Mouse (Mus musculus): ENCODE measurements at regions not wholly inside any gene's neighbourhood (a gene's known extent, or its start where the extent isn't known, plus 50 kb on each side); places are given as distances from the start of the nearest gene placed in this dataset.

- H3K27ac ChIP-seq (replicated peaks): no peak overlapping the region
- H3K27me3 ChIP-seq: no peaks in the 10 kb centered on the region
- peaks cover 23% of the 10 kb centered on the region; the same call in 1 of the 2 replicates for H3K4me1 ChIP-seq
- H3K9me3 ChIP-seq (replicated peaks): no peaks in the 10 kb centered on the region
- 60% methylated on average over 4 of the region's 4 CpGs for WGBS
- no peaks in the 10 kb centered on the region for H3K36me3 ChIP-seq
- H3K4me2 ChIP-seq (replicated peaks): no peak overlapping the region
- no peak overlapping the region for H3K9ac ChIP-seq
- H3K4me3 ChIP-seq (replicated peaks): no peak overlapping the region
- ATAC-seq (ENCODE audit: insufficient number of reproducible peaks, low FRiP score, low TSS enrichment, low read depth): no peak
These were observed 204.1 kb upstream of the Daam1 start for GRCm38 (mm10) chr12:71626801-71627200.

- Histone ChIP-seq H3K4me1 (peaks cover 23% of the 10 kb centered on the region; the same call in 1 of the 2 replicates), H3K4me3 (replicated peaks) (no peak overlapping the region), H3K4me2 (replicated peaks) (no peak overlapping the region), H3K27ac (replicated peaks) (no peak overlapping the region), H3K27me3 (no peaks in the 10 kb centered on the region), H3K36me3 (no peaks in the 10 kb centered on the region), H3K9ac (no peak overlapping the region), H3K9me3 (replicated peaks) (no peaks in the 10 kb centered on the region)
- WGBS: 67% methylated on average over 17 of the region's 17 CpGs
- no peak for ATAC-seq (ENCODE audit: insufficient number of reproducible peaks, low FRiP score, low TSS enrichment, low read depth)
These were observed 203.2 kb upstream of the Daam1 start for GRCm38 (mm10) chr12:71627421-71628339.

GRCm38 (mm10) chr12:71628340-71628738 lies 202.5 kb upstream of the Daam1 start:
- WGBS: 43% methylated on average over 5 of the region's 5 CpGs
- Histone ChIP-seq H3K9me3 (replicated peaks) (no peaks in the 10 kb centered on the region), H3K27ac (replicated peaks) (no peak overlapping the region), H3K36me3 (no peaks in the 10 kb centered on the region), H3K27me3 (no peaks in the 10 kb centered on the region), H3K4me3 (replicated peaks) (no peak overlapping the region), H3K4me2 (replicated peaks) (no peak overlapping the region), H3K9ac (no peak overlapping the region), H3K4me1 (peaks cover 23% of the 10 kb centered on the region; the same call in 1 of the 2 replicates)
- ATAC-seq (ENCODE audit: insufficient number of reproducible peaks, low FRiP score, low TSS enrichment, low read depth): no peak

- H3K4me1 ChIP-seq: peaks cover 23% of the 10 kb centered on the region; the same call in 1 of the 2 replicates
- ATAC-seq (ENCODE audit: insufficient number of reproducible peaks, low FRiP score, low TSS enrichment, low read depth): no peak
- no peak overlapping the region for H3K27ac ChIP-seq (replicated peaks)
- H3K36me3 ChIP-seq: no peaks in the 10 kb centered on the region
- H3K27me3 ChIP-seq: no peaks in the 10 kb centered on the region
- H3K9me3 ChIP-seq (replicated peaks): no peaks in the 10 kb centered on the region
- H3K9ac ChIP-seq: no peak overlapping the region
- WGBS: 85% methylated on average over 10 of the region's 10 CpGs
- no peak overlapping the region for H3K4me2 ChIP-seq (replicated peaks)
- no peak overlapping the region for H3K4me3 ChIP-seq (replicated peaks)
These were observed 202.1 kb upstream of the Daam1 start for GRCm38 (mm10) chr12:71628796-71629195.

- ATAC-seq (ENCODE audit: insufficient number of reproducible peaks, low FRiP score, low TSS enrichment, low read depth): no peak
These were observed 200.5 kb upstream of the Daam1 start for GRCm38 (mm10) chr12:71630386-71630785.

GRCm38 (mm10) chr12:71636300-71636699 lies 194.6 kb upstream of the Daam1 start:
- no peak overlapping the region for H3K9ac ChIP-seq
- H3K4me1 ChIP-seq: no peaks in the 10 kb centered on the region
- no peaks in the 10 kb centered on the region for H3K36me3 ChIP-seq
- no peak overlapping the region for H3K4me3 ChIP-seq (replicated peaks)
- H3K9me3 ChIP-seq (replicated peaks): no peaks in the 10 kb centered on the region
- H3K27ac ChIP-seq (replicated peaks): no peak overlapping the region
- H3K27me3 ChIP-seq: no peaks in the 10 kb centered on the region
- no peak overlapping the region for H3K4me2 ChIP-seq (replicated peaks)
- WGBS: 79% methylated on average over 6 of the region's 6 CpGs
- no peak for ATAC-seq (ENCODE audit: insufficient number of reproducible peaks, low FRiP score, low TSS enrichment, low read depth)

More at GRCm38 (mm10) chr12:71630386-71630785, 200.5 kb upstream of the Daam1 start:
- WGBS: 90% methylated on average over 3 of the region's 3 CpGs
- Histone ChIP-seq H3K27me3 (no peaks in the 10 kb centered on the region), H3K27ac (replicated peaks) (no peak overlapping the region), H3K9me3 (replicated peaks) (no peaks in the 10 kb centered on the region), H3K36me3 (no peaks in the 10 kb centered on the region), H3K4me3 (replicated peaks) (no peak overlapping the region), H3K4me1 (peaks cover 17% of the 10 kb centered on the region; the same call in 1 of the 2 replicates), H3K9ac (no peak overlapping the region), H3K4me2 (replicated peaks) (no peak overlapping the region)

- Histone ChIP-seq H3K4me3 (replicated peaks) (no peak overlapping the region), H3K27me3 (no peaks in the 10 kb centered on the region), H3K27ac (replicated peaks) (no peak overlapping the region), H3K4me1 (no peaks in the 10 kb centered on the region), H3K9ac (no peak overlapping the region), H3K4me2 (replicated peaks) (no peak overlapping the region), H3K36me3 (no peaks in the 10 kb centered on the region), H3K9me3 (replicated peaks) (no peaks in the 10 kb centered on the region)
- ATAC-seq (ENCODE audit: insufficient number of reproducible peaks, low FRiP score, low TSS enrichment, low read depth): no peak
- WGBS: 78% methylated on average over 3 of the region's 3 CpGs
These were observed 193.6 kb upstream of the Daam1 start for GRCm38 (mm10) chr12:71637248-71637647.

- WGBS: 67% methylated on average over 8 of the region's 8 CpGs
- H3K4me1 ChIP-seq: peaks cover 3% of the 10 kb centered on the region; the same call in 1 of the 2 replicates
- H3K9ac ChIP-seq: no peak overlapping the region
- H3K9me3 ChIP-seq (replicated peaks): no peaks in the 10 kb centered on the region
- no peak for ATAC-seq (ENCODE audit: insufficient number of reproducible peaks, low FRiP score, low TSS enrichment, low read depth)
- no peak overlapping the region for H3K4me2 ChIP-seq (replicated peaks)
- no peak overlapping the region for H3K27ac ChIP-seq (replicated peaks)
- H3K4me3 ChIP-seq (replicated peaks): no peak overlapping the region
- no peaks in the 10 kb centered on the region for H3K36me3 ChIP-seq
- no peaks in the 10 kb centered on the region for H3K27me3 ChIP-seq
These were observed 192.6 kb upstream of the Daam1 start for GRCm38 (mm10) chr12:71638246-71638645.

GRCm38 (mm10) chr12:71640058-71640501 lies 190.8 kb upstream of the Daam1 start:
- H3K27me3 ChIP-seq: no peaks in the 10 kb centered on the region
- no peaks in the 10 kb centered on the region for H3K9me3 ChIP-seq (replicated peaks)
- no peak overlapping the region for H3K4me3 ChIP-seq (replicated peaks)
- no peak for ATAC-seq (ENCODE audit: insufficient number of reproducible peaks, low FRiP score, low TSS enrichment, low read depth)
- WGBS: 60% methylated on average over 10 of the region's 10 CpGs
- H3K4me2 ChIP-seq (replicated peaks): no peak overlapping the region
- H3K9ac ChIP-seq: no peak overlapping the region
- H3K27ac ChIP-seq (replicated peaks): no peak overlapping the region
- no peaks in the 10 kb centered on the region for H3K36me3 ChIP-seq
- H3K4me1 ChIP-seq: peaks cover 9% of the 10 kb centered on the region; the same call in 1 of the 2 replicates

GRCm38 (mm10) chr12:71641486-71641885 lies 189.4 kb upstream of the Daam1 start:
- ATAC-seq (ENCODE audit: insufficient number of reproducible peaks, low FRiP score, low TSS enrichment, low read depth): no peak
- Histone ChIP-seq H3K36me3 (no peaks in the 10 kb centered on the region), H3K4me3 (replicated peaks) (no peak overlapping the region), H3K9me3 (replicated peaks) (no peaks in the 10 kb centered on the region), H3K27me3 (no peaks in the 10 kb centered on the region), H3K4me1 (peaks cover 9% of the 10 kb centered on the region; the same call in 1 of the 2 replicates), H3K4me2 (replicated peaks) (no peak overlapping the region), H3K27ac (replicated peaks) (no peak overlapping the region), H3K9ac (no peak overlapping the region)
- 73% methylated on average over 2 of the region's 2 CpGs for WGBS

GRCm38 (mm10) chr12:71642797-71643337 lies 188.0 kb upstream of the Daam1 start:
- H3K4me3 ChIP-seq (replicated peaks): no peak overlapping the region
- no peak overlapping the region for H3K27ac ChIP-seq (replicated peaks)
- H3K36me3 ChIP-seq: no peaks in the 10 kb centered on the region
- no peak; the same call in 1 of the 2 replicates for ATAC-seq (ENCODE audit: insufficient number of reproducible peaks, low FRiP score, low TSS enrichment, low read depth)
- H3K27me3 ChIP-seq: no peaks in the 10 kb centered on the region
- peaks cover 9% of the 10 kb centered on the region; the same call in 1 of the 2 replicates for H3K4me1 ChIP-seq
- no peak overlapping the region for H3K4me2 ChIP-seq (replicated peaks)
- no peaks in the 10 kb centered on the region for H3K9me3 ChIP-seq (replicated peaks)
- H3K9ac ChIP-seq: no peak overlapping the region
- 48% methylated on average over 8 of the region's 8 CpGs for WGBS
